Mouse (Mus musculus) MN1 (cell line): ENCODE measurements at regions not wholly inside any gene's neighbourhood (a gene's known extent, or its start where the extent isn't known, plus 50 kb on each side); places are given as distances from the start of the nearest gene placed in this dataset.

Experiments
- DNase-seq: peaks from one replicate; pipeline ENCODE4 v3.0.0-alpha.2; 2016; ENCODE audit warnings: low spot score

GRCm38 (mm10) chr4:8955306-8955705 is 716.5 kb upstream of the Car8 start:
- no peak for DNase-seq

DNA sequence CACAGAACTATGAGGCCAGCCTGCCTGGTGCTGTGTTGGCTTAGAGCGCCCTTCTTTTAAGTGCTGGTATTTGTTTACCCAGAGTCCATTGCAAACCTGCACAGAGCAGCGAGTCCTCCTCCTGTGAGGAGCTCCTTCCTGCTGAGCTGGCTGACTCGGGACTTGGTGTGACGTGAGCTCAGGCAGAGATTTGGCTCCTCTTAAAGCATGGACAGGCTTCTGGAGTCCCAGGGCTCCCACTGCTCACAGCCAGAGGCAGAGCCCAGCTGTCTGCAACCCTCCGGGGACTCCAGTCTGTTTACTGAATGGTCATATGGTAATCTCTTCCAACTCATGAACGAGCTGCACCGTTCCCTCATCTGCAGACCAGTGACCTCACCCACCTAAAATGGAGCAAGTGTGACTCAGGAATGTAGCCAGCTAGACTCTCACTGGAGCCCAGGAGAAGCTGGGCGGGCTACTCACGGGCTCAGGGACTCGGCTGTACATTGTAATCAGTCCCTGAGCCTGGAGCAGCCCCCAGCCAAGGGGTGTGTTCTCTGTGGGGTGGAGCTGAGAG is 715.6 kb upstream of the Car8 start:
- peak; percentile 88 for DNase-seq

DNA sequence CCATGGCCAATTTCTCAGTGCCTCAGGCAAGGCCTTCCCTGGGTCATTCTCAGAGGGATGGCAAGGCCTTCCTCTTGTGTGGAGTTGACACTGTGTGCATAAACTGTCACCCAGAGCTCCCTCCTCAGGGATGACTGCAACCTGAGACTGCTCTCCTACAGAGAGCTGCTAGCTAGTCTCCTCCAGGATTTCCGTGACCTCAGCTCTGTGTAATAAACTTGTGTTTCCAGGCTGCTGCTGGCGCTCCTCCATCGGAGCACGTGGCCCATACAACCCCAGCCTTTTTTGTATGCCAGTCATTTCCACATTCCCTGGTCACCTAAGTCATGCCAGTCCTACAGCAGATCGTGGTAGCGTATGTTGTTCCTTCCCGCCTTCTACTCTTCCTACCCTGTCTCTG is 714.3 kb upstream of the Car8 start:
- DNase-seq = no peak

GRCm38 (mm10) chr4:8949951-8950350 is 711.1 kb upstream of the Car8 start:
- DNase-seq = no peak

- no peak for DNase-seq
These were observed 710.7 kb upstream of the Car8 start for GRCm38 (mm10) chr4:8949537-8949936.

GRCm38 (mm10) chr4:8945116-8945515 is 706.3 kb upstream of the Car8 start:
- DNase-seq = no peak

- no peak for DNase-seq
These were observed 704.2 kb upstream of the Car8 start for GRCm38 (mm10) chr4:8943080-8943479.

- DNase-seq = no peak
These were observed 700.1 kb upstream of the Car8 start for GRCm38 (mm10) chr4:8938948-8939411.

GRCm38 (mm10) chr4:8935899-8936298 is 697.1 kb upstream of the Car8 start:
- no peak for DNase-seq

- DNase-seq = no peak
These were observed 695.7 kb upstream of the Car8 start for GRCm38 (mm10) chr4:8934541-8934940.

DNA sequence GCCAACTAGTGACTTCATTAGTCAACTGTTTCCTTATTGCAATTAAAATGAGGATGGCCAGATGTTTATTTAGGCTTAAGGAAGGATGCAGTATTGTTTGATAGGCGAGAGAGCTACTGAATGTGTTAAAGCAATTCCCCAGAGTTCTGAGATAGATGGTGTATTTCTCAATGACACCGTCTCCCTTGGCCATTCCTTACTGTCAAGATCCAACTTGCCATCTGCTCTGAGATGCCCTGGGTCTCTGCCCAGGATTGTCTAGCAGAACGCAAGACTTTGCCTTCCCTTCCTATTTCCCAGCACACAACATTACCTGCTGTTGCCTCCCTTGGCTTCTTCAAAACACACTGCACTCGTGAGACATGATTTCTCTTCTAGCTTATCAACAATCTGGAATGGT is 690.5 kb upstream of the Car8 start:
- DNase-seq = no peak

DNA sequence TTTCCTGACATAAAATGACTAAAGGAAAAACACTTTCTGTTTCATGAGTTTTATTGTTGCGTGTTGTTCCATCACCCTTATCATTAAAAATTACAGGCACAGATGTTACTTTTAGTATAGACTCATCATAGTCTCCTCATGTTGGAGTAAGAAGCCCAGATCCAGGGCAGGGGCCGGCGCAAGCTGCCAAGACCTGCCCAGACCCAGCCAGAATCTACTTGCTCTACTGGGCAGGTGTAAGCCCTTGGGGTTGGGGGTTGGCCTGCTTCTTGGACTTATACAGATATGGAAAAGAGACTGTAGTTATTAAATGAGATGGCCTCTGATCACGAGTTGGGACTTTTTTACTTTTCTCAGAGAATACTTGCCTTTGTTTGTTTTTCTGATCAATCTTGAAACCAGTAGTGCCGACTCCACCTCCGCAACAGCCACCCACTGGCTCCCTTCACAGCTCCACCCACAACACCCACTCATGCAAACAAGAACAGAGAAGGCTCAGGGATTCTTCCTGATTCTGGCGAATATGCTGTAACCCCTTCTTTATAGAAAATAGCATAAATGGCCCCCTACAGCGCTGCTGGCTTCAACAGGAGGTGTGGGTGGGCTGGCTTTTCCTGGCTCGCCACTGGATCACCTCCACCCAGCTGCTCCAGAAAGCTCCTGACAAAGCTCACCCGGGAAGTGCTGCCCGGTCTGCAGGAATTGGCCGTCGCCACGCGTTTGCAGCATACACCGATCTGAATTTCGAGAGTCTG is 689.9 kb upstream of the Car8 start:
- DNase-seq = no peak

DNA sequence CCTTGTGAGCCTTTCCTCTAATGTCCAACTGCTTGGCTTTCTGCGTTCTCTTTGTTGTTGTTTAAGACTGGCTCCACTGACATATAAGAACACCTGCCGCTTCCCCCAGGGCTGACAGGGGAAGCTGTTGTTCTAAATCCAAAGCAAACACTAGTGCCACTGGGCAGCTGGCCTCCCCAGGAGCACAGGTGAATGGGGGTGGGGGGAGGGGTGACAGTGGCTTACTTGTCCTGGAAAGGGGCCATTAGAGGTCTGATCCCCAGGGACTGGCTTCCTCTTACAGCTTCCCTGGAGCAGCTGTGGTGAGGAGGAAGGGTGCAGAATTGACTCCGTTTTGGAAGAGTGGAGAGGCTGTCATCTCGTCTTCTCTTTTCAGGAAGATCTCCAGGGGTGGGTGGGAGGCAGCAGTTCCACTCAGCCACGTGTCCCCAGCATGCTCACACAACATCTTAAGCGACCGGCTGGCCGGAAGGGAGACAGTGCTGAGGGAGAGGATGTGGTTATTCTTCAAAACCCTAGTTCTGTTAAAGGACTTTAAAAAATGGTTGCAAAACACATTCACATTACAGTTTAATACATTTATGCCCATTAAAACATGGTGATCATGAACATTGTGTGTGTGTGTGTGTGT is 688.5 kb upstream of the Car8 start:
- DNase-seq = no peak

DNA sequence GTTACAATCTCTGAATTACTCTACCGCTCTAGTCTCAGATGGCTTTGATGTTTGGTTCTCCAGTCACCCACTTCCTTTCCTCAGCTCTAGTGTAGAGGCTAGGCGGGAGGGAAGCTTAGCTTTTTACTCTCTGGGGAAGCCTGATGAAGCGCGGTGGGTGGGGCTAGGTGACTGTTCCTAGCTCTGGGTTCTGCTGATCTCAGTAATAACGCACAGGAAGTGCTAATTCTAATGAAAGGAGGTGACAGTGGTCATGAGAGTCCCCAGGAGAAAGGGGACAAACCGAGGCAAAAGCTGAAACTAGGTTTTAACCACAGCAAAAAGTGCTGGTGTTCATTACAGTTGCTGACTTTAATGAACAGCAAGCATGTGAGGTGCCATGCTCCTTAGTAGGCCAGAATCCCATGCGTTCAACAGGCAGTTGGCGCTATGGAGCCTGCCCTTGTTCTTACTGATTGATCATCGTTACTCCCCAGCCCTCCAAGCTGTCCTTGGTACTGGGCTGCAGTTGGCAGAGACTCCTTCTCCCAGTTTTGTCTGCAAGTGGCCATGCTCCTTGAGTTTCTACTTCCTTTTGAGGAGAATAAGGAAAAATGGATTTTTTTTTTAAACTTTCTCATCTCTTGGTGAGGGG is 687.9 kb upstream of the Car8 start:
- DNase-seq = no peak

DNA sequence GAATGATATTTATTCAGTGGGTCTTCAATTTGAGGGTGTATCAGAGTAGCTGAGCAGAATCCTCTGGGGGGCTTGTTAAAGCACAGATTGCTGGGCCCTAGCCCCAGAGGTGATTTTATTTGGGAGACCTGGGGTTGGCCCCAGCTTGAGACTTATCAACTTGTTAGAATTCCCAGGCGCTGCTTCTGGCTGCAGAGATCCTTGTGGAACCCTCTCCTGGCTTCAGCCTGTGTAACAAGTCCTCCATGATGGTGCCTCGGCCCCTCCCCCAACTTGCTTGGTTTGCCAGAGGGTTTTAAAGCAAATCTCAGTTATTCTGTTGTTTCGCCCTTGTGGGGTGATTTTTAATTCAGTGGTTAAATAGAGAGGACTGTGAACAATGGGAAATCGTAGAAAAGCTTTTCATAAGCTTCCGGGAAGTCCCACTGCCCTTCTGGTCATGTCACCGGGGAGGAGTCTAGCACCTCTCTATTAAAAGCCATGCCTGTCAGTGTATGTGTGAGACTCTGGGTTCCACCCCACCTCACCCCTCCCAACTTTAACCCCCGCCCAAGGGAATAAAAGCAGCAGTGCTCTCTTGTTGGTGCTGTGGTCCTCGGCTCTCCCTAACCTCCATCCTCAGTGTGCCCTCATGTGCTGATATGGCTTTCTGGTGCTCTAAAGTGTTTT is 684.0 kb upstream of the Car8 start:
- no peak for DNase-seq

GRCm38 (mm10) chr4:8921477-8922385 is 682.9 kb upstream of the Car8 start:
- no peak for DNase-seq

- DNase-seq = no peak
These were observed 681.5 kb upstream of the Car8 start for GRCm38 (mm10) chr4:8920306-8920705.

- no peak for DNase-seq
These were observed 680.6 kb upstream of the Car8 start for GRCm38 (mm10) chr4:8919366-8919984.
